Mouse (Mus musculus): ENCODE data around the gene Gm4131.

The Gm4131 gene

DNA sequence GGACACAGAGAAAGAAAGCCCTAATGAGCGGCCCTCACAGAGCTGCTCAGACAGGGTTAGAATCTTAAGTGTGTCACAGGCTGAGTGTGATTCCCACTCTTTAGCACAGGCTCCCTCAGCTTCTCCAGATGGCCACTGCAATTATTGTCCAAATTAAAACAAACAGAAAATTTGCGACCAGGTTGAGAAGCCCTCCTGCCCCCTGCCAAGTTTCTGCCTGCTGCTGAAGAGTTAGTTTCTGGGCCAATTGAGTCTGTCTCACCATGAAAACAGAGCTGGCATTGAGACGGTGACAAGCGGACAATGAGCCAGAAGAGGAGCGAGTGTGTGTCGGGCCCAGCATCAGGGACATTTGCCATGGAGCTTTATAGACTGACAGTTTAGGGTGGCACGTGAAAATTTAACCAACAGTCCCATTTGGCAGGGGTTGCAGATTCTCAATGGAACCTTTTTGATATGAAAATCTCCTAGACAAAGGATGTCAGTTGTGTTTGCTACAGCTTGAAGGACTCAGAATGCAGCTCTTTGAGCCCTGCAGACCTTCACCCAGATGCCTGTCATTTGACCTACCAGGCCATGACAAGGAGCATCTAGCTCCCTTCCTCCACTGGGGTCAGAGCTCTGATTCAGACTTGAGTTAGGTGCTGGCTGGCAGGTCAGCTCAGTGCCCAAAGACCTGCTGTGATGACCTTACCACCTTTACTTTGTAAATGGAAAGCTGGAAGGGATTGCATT lies 150.5 kb downstream of the Gm4131 start:
- intact Hi-C loops (cut with DNase I), result no loop called here

Data from adrenal gland (tissue).